ENCODE assay signal across 22 mouse cellular contexts in genomic region chr3:130975291-130975690, GRCm38 (mm10).
"Had no signal": no experiment of that assay in that cellular context is flagged by ENCODE, and none has a peak within 500 bp of the region (broad histone marks: within the 10 kb centered on the region; RNA-seq: fewer than 3 reads in every experiment).

No protein-coding gene starts in this region.

- DNase-seq: forebrain, postnatal 0 days; gastrocnemius, postnatal 14 days; gastrocnemius, postnatal 36 days; heart, adult 2 months; heart, postnatal 10 days; heart, postnatal 36 days; kidney, adult 11 months; kidney, adult 8-10 months; kidney, postnatal 14 days; layer of hippocampus, adult 9-11 months; layer of hippocampus, postnatal 36 days; left cerebral cortex, postnatal 4 days had no signal

- H3K9me3 ChIP-seq: heart, embryonic 13.5 days; heart, embryonic 15.5 days; hindbrain, embryonic 13.5 days; hindbrain, embryonic 15.5 days; limb, embryonic 13.5 days; limb, embryonic 15.5 days; liver, embryonic 12.5 days had no signal

- H3K36me3 ChIP-seq: heart, embryonic 13.5 days; heart, embryonic 15.5 days; hindbrain, embryonic 13.5 days; hindbrain, embryonic 15.5 days; limb, embryonic 13.5 days; limb, embryonic 15.5 days; liver, embryonic 12.5 days had no signal

- H3K4me2 ChIP-seq: heart, embryonic 11.5 days; heart, embryonic 13.5 days; heart, embryonic 15.5 days; hindbrain, embryonic 13.5 days; hindbrain, embryonic 15.5 days; limb, embryonic 13.5 days; limb, embryonic 15.5 days; liver, embryonic 12.5 days had no signal

- H3K4me1 ChIP-seq: hindbrain, embryonic 13.5 days; hindbrain, embryonic 15.5 days; liver, embryonic 12.5 days had no signal

- H3K27ac ChIP-seq: heart, adult 2 months; heart, embryonic 13.5 days; heart, embryonic 15.5 days; hindbrain, embryonic 13.5 days; hindbrain, embryonic 15.5 days; hindbrain, postnatal 0 days; limb, embryonic 13.5 days; limb, embryonic 15.5 days; liver, embryonic 12.5 days had no signal

- H3K4me3 ChIP-seq: heart, adult 2 months; heart, embryonic 13.5 days; heart, embryonic 15.5 days; hindbrain, embryonic 13.5 days; hindbrain, embryonic 15.5 days; limb, embryonic 13.5 days; limb, embryonic 15.5 days; liver, embryonic 12.5 days had no signal

- H3K27me3 ChIP-seq: heart, embryonic 13.5 days; heart, embryonic 15.5 days; hindbrain, embryonic 13.5 days; hindbrain, embryonic 15.5 days; limb, embryonic 13.5 days; limb, embryonic 15.5 days; liver, embryonic 12.5 days had no signal

- H3K9ac ChIP-seq: forebrain, postnatal 0 days; heart, embryonic 13.5 days; heart, embryonic 15.5 days; hindbrain, embryonic 13.5 days; hindbrain, embryonic 15.5 days; limb, embryonic 13.5 days; limb, embryonic 15.5 days; liver, embryonic 12.5 days had no signal

- ATAC-seq: forebrain, postnatal 0 days; hindbrain, postnatal 0 days; intestine, embryonic 16.5 days; liver, embryonic 12.5 days had no signal
